Mouse (Mus musculus) layer of hippocampus, postnatal 25 days (tissue): ENCODE measurements around the gene Tmx1. TPM values are rescaled to one million over a fixed set of nuclear protein-coding genes. Genes with fewer than 3 reads are reported as not detected.

Source experiments
- DNase-seq, 2 experiments: peaks; one replicate each; pipeline ENCODE4 v3.0.0; 2022; ENCODE audit warnings: mixed read lengths in 2 of 2, low spot score in 1 of 2; ENCODE audit errors: extremely low spot score in 1 of 2
- total RNA-seq, 2 experiments: library from RNA; stranded (reverse); gene quantifications; 2 replicates each; pipeline ENCODE4 v1.2.3; 2021

Gene Tmx1
- total RNA-seq, 2 experiments from 2014 or later: 29.9 to 32.3 TPM

DNA sequence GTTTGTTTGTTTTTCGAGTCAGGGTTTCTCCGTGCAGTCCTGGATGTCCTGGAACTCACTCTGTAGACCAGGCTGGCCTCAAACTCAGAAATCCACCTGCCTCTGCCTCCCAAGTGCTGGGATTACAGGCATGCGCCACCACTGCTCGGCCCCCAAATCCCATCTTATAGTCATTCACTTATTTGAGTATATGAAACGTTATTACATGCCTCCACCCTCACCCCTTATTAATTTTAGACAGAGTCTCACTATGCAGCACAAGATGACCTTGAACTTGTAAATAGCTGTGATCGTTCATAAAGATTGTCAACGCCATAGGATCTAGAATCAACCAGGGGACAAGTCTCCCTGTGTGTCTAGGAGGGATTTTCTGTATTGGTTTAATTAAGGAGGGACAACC lies 33.1 kb downstream of the Tmx1 start:
- DNase-seq: no peak

GRCm38 (mm10) chr12:70486716-70487480 lies 34.0 kb downstream of the Tmx1 start:
- DNase-seq: no peak

DNA sequence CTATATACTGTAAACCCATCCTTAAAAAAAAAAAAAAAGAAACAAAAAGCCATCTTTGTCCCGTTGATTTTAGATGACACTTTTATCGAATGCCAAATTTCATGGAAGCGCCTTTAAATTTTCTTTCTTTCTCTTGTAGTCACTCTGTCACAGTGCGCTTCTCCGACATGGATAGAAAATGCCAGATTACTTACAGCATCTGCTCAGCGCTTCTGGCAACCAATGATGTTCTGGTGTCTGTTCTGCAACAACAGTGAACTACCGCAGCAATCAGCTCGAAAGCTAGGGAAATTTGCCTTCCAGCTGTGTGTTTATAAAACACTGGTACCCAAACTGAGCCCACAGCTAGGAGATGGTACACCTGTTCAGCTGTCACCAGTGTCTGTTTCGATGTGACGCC lies 39.5 kb downstream of the Tmx1 start:
- no peak for DNase-seq

- DNase-seq: peak in 1 of 2 experiments; percentile 29
Observed at GRCm38 (mm10) chr12:70494494-70495281, 41.8 kb downstream of the Tmx1 start.

DNA sequence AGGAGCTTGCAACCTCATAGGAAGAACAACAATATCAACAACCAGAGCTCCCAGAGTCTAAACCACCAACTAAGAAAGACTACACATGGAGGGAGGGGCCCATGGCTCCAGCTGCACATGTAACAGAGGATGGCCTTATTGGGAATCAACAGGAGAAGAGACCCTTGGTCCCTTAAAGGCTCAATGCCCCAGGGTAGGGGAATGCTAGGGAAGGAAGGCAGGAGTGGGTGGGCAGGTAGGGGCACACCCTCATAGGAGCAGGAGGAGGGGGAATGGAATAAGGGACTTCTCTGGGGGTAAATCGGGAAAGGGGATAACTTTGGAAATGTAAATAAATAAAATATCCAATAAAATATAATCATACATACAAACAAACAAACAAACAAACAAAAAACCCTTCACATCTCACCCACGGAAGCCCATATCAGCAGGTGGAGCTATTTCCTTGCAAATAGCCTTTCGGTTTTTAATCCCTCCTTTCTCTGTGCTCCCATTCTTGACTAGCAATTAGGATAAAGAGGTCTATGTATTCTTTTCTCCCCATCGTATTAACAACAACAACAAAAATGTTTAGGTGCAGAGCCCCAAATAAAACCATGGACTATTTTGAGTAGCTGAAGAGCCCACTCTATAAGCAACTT lies 42.5 kb downstream of the Tmx1 start:
- peak in 1 of 2 experiments; percentile 44 for DNase-seq

DNA sequence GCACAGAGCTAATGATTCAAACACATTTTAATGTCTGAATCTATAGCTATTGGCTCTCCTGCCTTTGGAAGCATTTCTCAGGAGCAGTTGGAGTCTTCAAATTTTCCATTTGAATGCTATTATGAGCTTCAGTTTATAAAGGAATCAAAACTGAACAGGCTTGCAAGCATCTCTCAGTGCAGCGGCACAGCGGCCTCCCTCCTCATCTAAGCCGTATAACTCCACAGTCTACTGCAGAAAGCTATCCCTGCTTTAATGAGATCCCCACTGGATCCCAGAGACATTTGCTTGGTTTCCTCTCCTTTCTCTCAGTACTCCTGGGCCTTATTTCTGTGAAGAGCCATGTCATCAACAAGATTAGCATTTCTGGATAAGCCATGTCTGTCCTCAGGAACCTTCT lies 45.2 kb downstream of the Tmx1 start:
- no peak for DNase-seq

GRCm38 (mm10) chr12:70505971-70506370 lies 53.1 kb downstream of the Tmx1 start:
- no peak for DNase-seq

DNA sequence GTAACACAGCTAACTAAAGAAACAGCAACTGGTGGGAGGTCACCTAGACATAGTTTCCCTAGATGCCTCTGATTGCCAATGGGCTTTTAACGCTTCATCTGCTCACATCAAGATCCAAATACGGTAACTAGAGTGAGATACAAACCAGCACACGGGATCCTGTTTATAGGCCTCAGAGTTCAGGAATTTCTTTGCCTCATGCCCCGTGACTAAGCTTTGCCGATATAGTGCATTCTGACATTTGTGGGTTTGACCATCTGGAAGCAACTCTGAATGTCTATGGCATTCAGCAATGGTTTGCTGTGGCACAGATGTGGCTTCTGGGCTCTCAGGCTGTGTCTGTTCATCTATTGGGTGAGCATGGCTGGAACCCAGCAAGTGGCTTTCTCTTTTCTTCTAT lies 59.1 kb downstream of the Tmx1 start:
- no peak for DNase-seq

GRCm38 (mm10) chr12:70512431-70512830 lies 59.5 kb downstream of the Tmx1 start:
- DNase-seq: no peak

Other genes with a start within 250 kb of the Tmx1 start
- 1 to 10 TPM; 3.3 to 3.7 TPM for gene Pygl, start 221.6 kb upstream of the Tmx1 start, total RNA-seq
- 100 to 1,000 TPM; 295 to 339 TPM for gene Trim9, start 105.5 kb upstream of the Tmx1 start, total RNA-seq